Mouse (Mus musculus) hindlimb bud, embryonic 11.5 days (tissue): Measurements from ENCODE around the gene Cdh22.

ENCODE experiments used
- DNase-seq: peaks from one replicate; pipeline ENCODE4 v3.0.0-alpha.2; 2012; ENCODE audit warnings: low read depth, low spot score; ENCODE audit errors: extremely low spot score

The Cdh22 gene

GRCm38 (mm10) chr2:165250903-165251302 is 16.2 kb upstream of the Cdh22 start:
- DNase-seq = no peak

- DNase-seq = peak; percentile 30
Observed at GRCm38 (mm10) chr2:165248967-165249366, 14.3 kb upstream of the Cdh22 start.

GRCm38 (mm10) chr2:165246349-165246748 is 11.7 kb upstream of the Cdh22 start:
- no peak for DNase-seq

- DNase-seq = no peak
Observed at GRCm38 (mm10) chr2:165243122-165243720, 8.6 kb upstream of the Cdh22 start.

GRCm38 (mm10) chr2:165242575-165242974 is 7.9 kb upstream of the Cdh22 start:
- no peak for DNase-seq

- no peak for DNase-seq
Observed at GRCm38 (mm10) chr2:165241786-165242185, 7.1 kb upstream of the Cdh22 start.

GRCm38 (mm10) chr2:165240371-165240770 is 5.7 kb upstream of the Cdh22 start:
- no peak for DNase-seq

GRCm38 (mm10) chr2:165239533-165240144 is 5.0 kb upstream of the Cdh22 start:
- no peak for DNase-seq

GRCm38 (mm10) chr2:165238416-165239145 is 3.9 kb upstream of the Cdh22 start:
- DNase-seq = no peak

GRCm38 (mm10) chr2:165234291-165234612 is 401 bp downstream of the Cdh22 start:
- DNase-seq = no peak

GRCm38 (mm10) chr2:165233491-165234290 is 962 bp downstream of the Cdh22 start:
- DNase-seq = no peak

- no peak for DNase-seq
Observed at GRCm38 (mm10) chr2:165229050-165229449, 5.6 kb downstream of the Cdh22 start.

- DNase-seq = no peak
Observed at GRCm38 (mm10) chr2:165223837-165224236, 10.8 kb downstream of the Cdh22 start.

GRCm38 (mm10) chr2:165221952-165222351 is 12.7 kb downstream of the Cdh22 start:
- no peak for DNase-seq

- no peak for DNase-seq
Observed at GRCm38 (mm10) chr2:165220347-165220945, 14.2 kb downstream of the Cdh22 start.

- no peak for DNase-seq
Observed at GRCm38 (mm10) chr2:165218954-165219353, 15.7 kb downstream of the Cdh22 start.

- DNase-seq = no peak
Observed at GRCm38 (mm10) chr2:165217361-165218149, 17.1 kb downstream of the Cdh22 start.

- no peak for DNase-seq
Observed at GRCm38 (mm10) chr2:165215103-165215951, 19.3 kb downstream of the Cdh22 start.

- DNase-seq = no peak
Observed at GRCm38 (mm10) chr2:165211426-165212079, 23.1 kb downstream of the Cdh22 start.
